Mouse (Mus musculus) activated CD4-positive, CD25-positive, alpha-beta regulatory T cell, adult 4 months (primary cell): ENCODE results near the gene Olfr916. TPM values are rescaled to one million over a fixed set of nuclear protein-coding genes. Genes with fewer than 3 reads are reported as not detected.

ENCODE experiments used
- ATAC-seq: one replicate; pipeline ENCODE4 v1.8.0; 2017
- polyA plus RNA-seq, 2 experiments: library from polyadenylated mRNA; unstranded; fragments of 100-300 nt; shearing (Covaris generic); gene quantifications; one replicate each; pipeline ENCODE4 v1.2.1; 2017

Olfr916 gene
- polyA plus RNA-seq: not detected

DNA sequence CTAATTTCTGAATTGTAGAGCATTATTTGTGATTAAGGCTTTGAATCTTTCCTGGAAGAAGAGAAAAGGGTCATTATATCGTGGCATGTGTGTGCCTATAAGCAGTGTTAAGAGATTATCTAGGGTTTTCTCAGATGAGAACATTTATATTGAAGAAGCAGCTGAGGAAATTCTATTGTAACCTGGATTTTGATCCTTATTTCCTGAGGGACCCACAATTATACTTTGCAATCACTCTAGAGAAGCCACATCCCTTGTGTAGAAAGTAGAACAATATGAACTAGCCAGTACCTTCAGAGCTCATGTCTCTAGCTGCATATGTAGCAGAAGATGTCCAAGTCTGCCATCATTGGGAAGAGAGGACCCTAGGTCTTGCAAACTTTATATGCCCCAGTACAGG is at the start of gene Olfr916:
Gene Olfr916 (minus strand): TSS at position 101 of the 400 bp plus-strand sequence.
- ATAC-seq: no peak

DNA sequence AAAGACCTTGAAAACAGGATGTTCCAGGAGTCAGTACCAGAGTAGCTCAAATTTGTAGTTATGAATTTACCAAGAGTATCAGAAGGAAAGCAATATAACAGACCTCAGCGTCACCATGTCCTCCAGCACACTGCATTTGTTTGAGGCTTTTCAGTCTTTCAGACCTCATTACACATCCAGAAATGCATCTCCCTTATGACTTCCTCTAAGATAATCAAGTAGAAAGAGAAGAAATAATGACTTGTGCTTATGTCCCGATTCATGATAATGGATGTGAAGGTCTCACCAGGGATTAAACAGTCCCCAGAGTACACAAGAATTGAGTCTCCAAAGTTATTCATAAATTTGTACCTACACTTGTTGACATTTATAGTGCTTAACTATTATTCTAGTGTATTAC is 14.8 kb upstream of the Olfr916 start, which contains the start of gene Olfr918:
Gene Olfr918 (minus strand): TSS at position 101 of the 400 bp plus-strand sequence.
- ATAC-seq: no peak

- no peak for ATAC-seq
Observed at GRCm38 (mm10) chr9:38672887-38673286, 13.2 kb upstream of the Olfr916 start.

DNA sequence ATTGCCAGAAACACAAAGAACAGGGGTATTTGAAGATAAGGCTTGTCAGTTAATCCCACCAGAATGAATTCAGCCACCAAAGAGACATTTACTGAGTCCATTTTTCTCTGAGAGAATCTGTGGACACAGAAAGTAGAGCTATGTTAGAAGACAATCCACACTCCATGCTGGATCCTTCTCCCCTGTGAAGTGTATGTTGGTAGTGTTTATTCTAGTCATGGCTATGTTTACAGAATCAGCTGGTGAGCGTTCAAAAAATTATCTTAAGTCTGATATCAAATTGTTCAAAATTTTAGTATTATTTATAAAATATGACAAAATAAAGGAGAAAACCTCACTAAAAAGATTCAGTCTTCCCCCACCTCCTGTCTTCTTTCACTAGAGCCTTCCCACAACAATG is 6.1 kb upstream of the Olfr916 start, which contains the start of gene Olfr917:
Gene Olfr917 (minus strand): TSS at position 101 of the 400 bp plus-strand sequence.
- ATAC-seq: no peak

- ATAC-seq: no peak
Observed at GRCm38 (mm10) chr9:38632406-38632805, 27.3 kb downstream of the Olfr916 start.

Other genes starting within 250 kb of the Olfr916 start
- gene Olfr901, start 230.4 kb downstream of the Olfr916 start, polyA plus RNA-seq: under 1 TPM in 1 of 2 experiments, not detected in 1; 0.16 TPM
- not detected for gene Olfr902, start 212.2 kb downstream of the Olfr916 start, polyA plus RNA-seq
- not detected for gene Olfr904, start 196.7 kb downstream of the Olfr916 start, polyA plus RNA-seq
- not detected for gene Olfr905, start 188.8 kb downstream of the Olfr916 start, polyA plus RNA-seq
- not detected for gene Olfr906, start 172.8 kb downstream of the Olfr916 start, polyA plus RNA-seq
- not detected for gene Olfr907, start 164.1 kb downstream of the Olfr916 start, polyA plus RNA-seq
- under 1 TPM in 1 of 2 experiments, not detected in 1; 0.48 TPM for gene Olfr911-ps1, start 138.3 kb downstream of the Olfr916 start, polyA plus RNA-seq
- gene Olfr910, start 122.0 kb downstream of the Olfr916 start, polyA plus RNA-seq: not detected
- gene Olfr912, start 79.7 kb downstream of the Olfr916 start, polyA plus RNA-seq: under 1 TPM in 1 of 2 experiments, not detected in 1; 0.08 TPM
- gene Olfr913, start 67.1 kb downstream of the Olfr916 start, polyA plus RNA-seq: not detected
- not detected for gene Olfr914, start 54.8 kb downstream of the Olfr916 start, polyA plus RNA-seq
- not detected for gene Olfr917, start 6.0 kb upstream of the Olfr916 start, polyA plus RNA-seq
- under 1 TPM in 1 of 2 experiments, not detected in 1; 0.09 TPM for gene Olfr918, start 14.7 kb upstream of the Olfr916 start, polyA plus RNA-seq
- not detected for gene Olfr919, start 43.8 kb upstream of the Olfr916 start, polyA plus RNA-seq
- gene Vwa5a, start 58.4 kb upstream of the Olfr916 start, polyA plus RNA-seq: 10 to 100 TPM; 23.4 to 23.8 TPM
- gene Olfr920, start 92.4 kb upstream of the Olfr916 start, polyA plus RNA-seq: under 1 TPM; 0.08 to 0.62 TPM
- gene Olfr921, start 113.2 kb upstream of the Olfr916 start, polyA plus RNA-seq: not detected
- not detected for gene Olfr922, start 154.7 kb upstream of the Olfr916 start, polyA plus RNA-seq
- not detected for gene Olfr923, start 166.7 kb upstream of the Olfr916 start, polyA plus RNA-seq
- not detected for gene Olfr924, start 184.6 kb upstream of the Olfr916 start, polyA plus RNA-seq
- gene Olfr26, start 195.2 kb upstream of the Olfr916 start, polyA plus RNA-seq: not detected
- gene Olfr926, start 217.3 kb upstream of the Olfr916 start, polyA plus RNA-seq: not detected